Mouse (Mus musculus): Measurements from ENCODE around the gene Kcnh1. TPM values are rescaled to one million over a fixed set of nuclear protein-coding genes. Genes with fewer than 3 reads are reported as not detected.

The Kcnh1 gene
- polyA plus RNA-seq, 1 experiment from 2014 or later, result 0.56 TPM

DNA sequence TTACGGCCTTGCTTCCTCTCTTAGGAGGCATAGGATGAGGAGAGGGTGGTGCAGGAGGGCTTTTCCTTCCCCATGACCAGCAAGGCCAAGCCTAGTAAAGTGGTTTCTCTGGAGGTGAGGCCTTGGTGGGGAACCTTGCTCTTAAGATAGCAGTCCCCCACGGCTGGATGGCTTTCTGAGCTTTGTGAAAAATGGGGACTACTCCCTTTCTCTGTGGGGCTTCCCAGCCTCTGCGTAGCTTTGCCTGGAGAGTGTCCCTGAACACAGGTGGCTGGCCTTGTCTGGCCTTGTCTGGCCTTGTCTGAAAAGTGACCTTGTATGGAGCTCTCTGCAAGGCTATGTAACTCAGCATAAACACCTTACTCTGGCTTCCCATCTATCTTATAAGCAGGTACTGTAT lies 56.3 kb downstream of the Kcnh1 start:
- DNase-seq (ENCODE audit: low spot score, missing footprints), result no peak

DNA sequence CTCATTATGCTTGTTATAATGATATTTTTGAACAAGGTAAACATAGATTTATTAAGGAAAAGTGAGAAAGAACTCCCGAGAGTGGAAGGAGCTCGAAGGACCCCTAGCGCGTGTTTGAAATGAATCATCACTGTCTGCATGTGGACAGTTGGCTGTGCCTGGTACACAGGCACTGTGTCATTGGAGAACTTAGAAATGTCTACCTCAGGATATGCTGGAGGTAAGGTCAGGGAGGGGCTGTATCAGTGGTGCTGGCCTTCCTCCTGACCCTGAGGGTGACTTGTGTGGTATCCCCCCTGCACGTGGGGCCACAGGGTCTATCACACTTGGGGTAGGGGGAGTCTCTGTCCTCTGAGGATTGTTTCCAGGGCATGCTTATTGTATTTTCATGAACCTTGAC lies 68.6 kb downstream of the Kcnh1 start:
- H3K27me3 ChIP-seq (ENCODE audit: control insufficient read depth, insufficient read depth, low read length), result no peaks in the 10 kb centered on the region
- H3K4me1 ChIP-seq (ENCODE audit: control insufficient read depth, insufficient read depth, low read length), result no peaks in the 10 kb centered on the region
- DNase-seq (ENCODE audit: low spot score, missing footprints) (no peak), ATAC-seq (ENCODE audit: low FRiP score) (no peak)
- H3K27ac ChIP-seq (ENCODE audit: low read depth, low read length), result no peak overlapping the region
- H3K4me3 ChIP-seq (ENCODE audit: low read depth, low read length), result no peak overlapping the region
- H3K9ac ChIP-seq (ENCODE audit: low read length), result no peak overlapping the region
- WGBS, result 86% methylated on average over 5 of the region's 5 CpGs
- no peaks in the 10 kb centered on the region for H3K9me3 ChIP-seq (ENCODE audit: control insufficient read depth, low read length)
- no peak overlapping the region for H3K4me2 ChIP-seq
- H3K36me3 ChIP-seq (ENCODE audit: control insufficient read depth, insufficient read depth, low read length), result no peaks in the 10 kb centered on the region

More for the DNA sequence above, 56.3 kb downstream of the Kcnh1 start:
- Histone ChIP-seq H3K4me3 (ENCODE audit: low read depth, low read length) (no peak overlapping the region), H3K4me2 (no peak overlapping the region), H3K36me3 (ENCODE audit: control insufficient read depth, insufficient read depth, low read length) (no peaks in the 10 kb centered on the region), H3K9me3 (ENCODE audit: control insufficient read depth, low read length) (no peaks in the 10 kb centered on the region), H3K9ac (ENCODE audit: low read length) (no peak overlapping the region), H3K27ac (ENCODE audit: low read depth, low read length) (no peak overlapping the region), H3K4me1 (ENCODE audit: control insufficient read depth, insufficient read depth, low read length) (no peaks in the 10 kb centered on the region), H3K27me3 (ENCODE audit: control insufficient read depth, insufficient read depth, low read length) (no peaks in the 10 kb centered on the region)
- WGBS, result 78% methylated on average over 3 of the region's 3 CpGs
- ATAC-seq (ENCODE audit: low FRiP score), result no peak

DNA sequence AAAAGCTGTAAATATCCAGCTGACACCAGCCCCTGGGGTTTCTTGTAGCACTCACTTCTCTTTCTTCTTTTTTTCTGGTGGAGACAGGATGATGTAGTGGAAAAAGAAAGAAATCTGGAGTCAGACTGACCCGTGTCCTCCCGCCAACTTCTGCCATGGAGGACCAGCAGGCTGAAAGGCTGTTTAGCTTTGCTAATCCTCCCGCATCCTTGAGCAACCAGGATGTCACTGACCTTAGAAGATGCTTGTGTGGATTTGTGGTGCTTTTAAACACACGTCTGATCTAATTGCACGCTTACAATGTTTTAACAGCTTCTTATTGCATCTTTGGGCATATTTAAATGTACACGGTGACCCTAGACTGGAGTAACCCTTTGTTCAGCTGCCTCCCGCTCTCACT lies 69.0 kb downstream of the Kcnh1 start:
- Histone ChIP-seq H3K4me2 (no peak overlapping the region), H3K9ac (ENCODE audit: low read length) (no peak overlapping the region), H3K4me3 (ENCODE audit: low read depth, low read length) (no peak overlapping the region), H3K9me3 (ENCODE audit: control insufficient read depth, low read length) (no peaks in the 10 kb centered on the region), H3K36me3 (ENCODE audit: control insufficient read depth, insufficient read depth, low read length) (no peaks in the 10 kb centered on the region), H3K4me1 (ENCODE audit: control insufficient read depth, insufficient read depth, low read length) (no peaks in the 10 kb centered on the region), H3K27me3 (ENCODE audit: control insufficient read depth, insufficient read depth, low read length) (no peaks in the 10 kb centered on the region), H3K27ac (ENCODE audit: low read depth, low read length) (no peak overlapping the region)
- ATAC-seq (ENCODE audit: low FRiP score) (no peak), DNase-seq (ENCODE audit: low spot score, missing footprints) (no peak)
- WGBS, result 64% methylated on average over 7 of the region's 7 CpGs

DNA sequence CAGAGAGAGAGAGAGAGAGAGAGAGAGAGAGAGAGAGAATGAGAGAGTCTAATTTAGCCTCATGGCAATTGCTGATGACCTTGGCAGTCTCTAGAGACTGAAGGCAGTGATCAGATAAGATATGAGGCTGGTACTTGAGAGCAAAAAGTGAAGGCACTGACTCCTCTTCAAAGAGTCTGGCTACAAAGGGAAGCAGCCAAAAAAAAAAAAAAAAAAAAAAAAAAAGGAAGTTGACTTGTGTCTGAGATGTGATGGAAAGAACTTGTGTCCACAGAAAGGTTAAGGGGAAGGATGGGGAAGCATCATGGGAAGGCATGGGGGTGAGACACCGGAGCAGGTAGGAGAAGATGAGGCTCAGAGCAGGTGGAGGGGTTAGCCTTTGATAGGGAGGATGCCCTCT lies 75.1 kb downstream of the Kcnh1 start:
- 93% methylated on average over 1 of the region's 1 CpGs for WGBS
- H3K36me3 ChIP-seq (ENCODE audit: control insufficient read depth, insufficient read depth, low read length), result no peaks in the 10 kb centered on the region
- H3K4me2 ChIP-seq, result no peak overlapping the region
- H3K27ac ChIP-seq (ENCODE audit: low read depth, low read length), result no peak overlapping the region
- ATAC-seq (ENCODE audit: low FRiP score) (no peak), DNase-seq (ENCODE audit: low spot score, missing footprints) (no peak)
- no peak overlapping the region for H3K9ac ChIP-seq (ENCODE audit: low read length)
- H3K4me3 ChIP-seq (ENCODE audit: low read depth, low read length), result no peak overlapping the region
- no peaks in the 10 kb centered on the region for H3K9me3 ChIP-seq (ENCODE audit: control insufficient read depth, low read length)
- no peaks in the 10 kb centered on the region for H3K27me3 ChIP-seq (ENCODE audit: control insufficient read depth, insufficient read depth, low read length)
- H3K4me1 ChIP-seq (ENCODE audit: control insufficient read depth, insufficient read depth, low read length), result no peaks in the 10 kb centered on the region

DNA sequence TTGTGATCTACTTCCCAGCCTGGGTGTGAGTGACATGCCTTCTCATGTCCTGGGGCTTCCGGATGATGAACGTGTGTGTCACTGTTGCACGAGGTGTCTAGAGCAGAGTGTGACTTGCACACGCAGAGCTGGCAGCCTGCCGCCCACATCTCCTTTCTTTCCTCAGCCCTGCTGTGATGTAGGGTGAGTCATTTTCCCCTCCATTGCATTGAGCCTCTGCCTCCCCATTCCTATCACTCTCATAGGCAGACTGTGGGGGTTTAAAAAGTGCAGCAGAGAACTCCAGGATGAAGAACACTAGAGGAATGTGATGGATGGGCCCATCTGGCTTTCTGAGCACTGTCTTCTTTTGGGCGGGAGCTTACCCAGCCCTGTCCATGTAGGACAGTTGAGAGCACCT lies 76.4 kb downstream of the Kcnh1 start:
- no peak overlapping the region for H3K4me2 ChIP-seq
- H3K4me1 ChIP-seq (ENCODE audit: control insufficient read depth, insufficient read depth, low read length), result no peaks in the 10 kb centered on the region
- DNase-seq (ENCODE audit: low spot score, missing footprints) (no peak), ATAC-seq (ENCODE audit: low FRiP score) (no peak)
- H3K36me3 ChIP-seq (ENCODE audit: control insufficient read depth, insufficient read depth, low read length), result no peaks in the 10 kb centered on the region
- H3K9ac ChIP-seq (ENCODE audit: low read length), result no peak overlapping the region
- no peak overlapping the region for H3K27ac ChIP-seq (ENCODE audit: low read depth, low read length)
- no peaks in the 10 kb centered on the region for H3K9me3 ChIP-seq (ENCODE audit: control insufficient read depth, low read length)
- H3K27me3 ChIP-seq (ENCODE audit: control insufficient read depth, insufficient read depth, low read length), result no peaks in the 10 kb centered on the region
- 90% methylated on average over 6 of the region's 6 CpGs for WGBS
- H3K4me3 ChIP-seq (ENCODE audit: low read depth, low read length), result no peak overlapping the region

DNA sequence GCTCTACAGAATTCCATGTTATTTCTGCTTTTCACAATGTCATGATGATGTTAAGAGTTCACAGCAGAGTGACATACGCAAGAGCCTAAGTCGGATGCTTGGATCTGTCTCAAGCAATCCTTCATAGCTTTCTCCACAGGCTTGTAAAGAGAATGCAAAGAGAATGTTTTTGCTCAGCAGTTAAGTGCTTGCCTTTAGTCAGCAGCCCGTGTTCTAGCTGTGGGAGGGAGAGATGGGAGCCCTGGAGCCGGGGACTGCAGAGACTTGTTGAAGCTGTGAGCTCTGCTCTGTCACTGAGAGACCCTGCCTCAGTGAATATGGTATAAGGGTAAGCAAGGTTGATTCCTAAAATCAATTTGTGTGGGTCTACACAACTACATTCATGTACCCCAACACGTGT lies 78.3 kb downstream of the Kcnh1 start:
- H3K27ac ChIP-seq (ENCODE audit: low read depth, low read length), result no peak overlapping the region
- H3K9ac ChIP-seq (ENCODE audit: low read length), result no peak overlapping the region
- no peaks in the 10 kb centered on the region for H3K36me3 ChIP-seq (ENCODE audit: control insufficient read depth, insufficient read depth, low read length)
- H3K4me2 ChIP-seq, result no peak overlapping the region
- H3K27me3 ChIP-seq (ENCODE audit: control insufficient read depth, insufficient read depth, low read length), result no peaks in the 10 kb centered on the region
- no peaks in the 10 kb centered on the region for H3K4me1 ChIP-seq (ENCODE audit: control insufficient read depth, insufficient read depth, low read length)
- WGBS, result 81% methylated on average over 5 of the region's 5 CpGs
- ATAC-seq (ENCODE audit: low FRiP score), result no peak
- H3K9me3 ChIP-seq (ENCODE audit: control insufficient read depth, low read length), result no peaks in the 10 kb centered on the region
- H3K4me3 ChIP-seq (ENCODE audit: low read depth, low read length), result no peak overlapping the region
- DNase-seq (ENCODE audit: low spot score, missing footprints), result no peak

DNA sequence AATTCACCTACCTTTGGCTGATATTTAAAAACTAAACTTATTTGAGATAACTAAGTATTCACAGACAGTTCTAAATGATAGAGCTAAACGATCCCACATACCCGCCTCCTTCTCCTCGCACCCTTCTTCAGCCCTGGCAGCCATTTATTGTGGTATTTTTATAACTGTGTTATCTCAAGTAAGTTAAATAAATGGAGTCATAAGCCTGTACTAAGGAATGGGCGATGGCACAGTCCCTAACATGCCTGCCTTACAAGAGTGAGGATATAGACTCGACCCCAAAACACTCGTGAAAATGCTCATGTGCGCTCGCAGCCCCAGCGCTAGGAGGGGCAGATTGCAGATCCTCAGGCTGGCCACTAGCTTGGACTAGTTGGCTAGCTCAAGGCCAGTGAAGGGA lies 79.3 kb downstream of the Kcnh1 start:
- Histone ChIP-seq H3K4me1 (ENCODE audit: control insufficient read depth, insufficient read depth, low read length) (no peaks in the 10 kb centered on the region), H3K9me3 (ENCODE audit: control insufficient read depth, low read length) (no peaks in the 10 kb centered on the region), H3K4me2 (no peak overlapping the region), H3K27ac (ENCODE audit: low read depth, low read length) (no peak overlapping the region), H3K27me3 (ENCODE audit: control insufficient read depth, insufficient read depth, low read length) (no peaks in the 10 kb centered on the region), H3K4me3 (ENCODE audit: low read depth, low read length) (no peak overlapping the region), H3K9ac (ENCODE audit: low read length) (no peak overlapping the region), H3K36me3 (ENCODE audit: control insufficient read depth, insufficient read depth, low read length) (no peaks in the 10 kb centered on the region)
- DNase-seq (ENCODE audit: low spot score, missing footprints), result no peak
- ATAC-seq (ENCODE audit: low FRiP score), result no peak
- 87% methylated on average over 9 of the region's 9 CpGs for WGBS

DNA sequence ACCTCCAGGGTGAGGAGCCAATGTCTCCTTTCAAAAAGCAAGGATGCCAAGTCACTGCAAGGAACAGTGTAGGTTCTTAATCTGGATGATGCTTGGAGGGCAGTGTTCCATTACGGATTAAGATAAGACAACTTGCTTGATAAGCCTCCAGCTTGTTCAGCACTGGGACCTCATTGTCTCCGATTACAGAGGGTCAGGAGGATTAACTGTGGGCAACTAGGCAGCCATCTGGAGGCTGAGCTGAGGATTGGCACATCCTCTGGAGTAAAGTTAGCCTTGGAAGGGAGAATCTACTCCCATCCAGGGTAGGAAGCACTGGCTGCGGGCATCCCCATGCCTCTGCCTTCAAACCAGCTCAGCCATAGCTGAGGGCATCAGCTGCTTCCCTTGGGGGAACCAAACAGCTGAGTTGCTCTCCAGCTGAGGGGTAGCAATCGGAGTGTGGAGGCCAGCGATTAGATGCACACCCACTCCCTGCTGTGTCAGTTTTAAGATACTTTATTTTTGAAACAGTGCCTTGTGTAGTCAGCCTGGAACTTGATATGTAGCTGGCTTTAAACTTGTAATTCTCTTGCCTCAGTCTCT lies 87.3 kb downstream of the Kcnh1 start:
- 49% methylated on average over 5 of the region's 5 CpGs for WGBS
- Histone ChIP-seq H3K4me3 (ENCODE audit: low read depth, low read length) (no peak overlapping the region), H3K9ac (ENCODE audit: low read length) (no peak overlapping the region), H3K4me2 (no peak overlapping the region), H3K27ac (ENCODE audit: low read depth, low read length) (no peak overlapping the region), H3K36me3 (ENCODE audit: control insufficient read depth, insufficient read depth, low read length) (no peaks in the 10 kb centered on the region), H3K27me3 (ENCODE audit: control insufficient read depth, insufficient read depth, low read length) (no peaks in the 10 kb centered on the region), H3K9me3 (ENCODE audit: control insufficient read depth, low read length) (no peaks in the 10 kb centered on the region), H3K4me1 (ENCODE audit: control insufficient read depth, insufficient read depth, low read length) (0 out of 2 replicates have a peak, but pooled peaks cover 2% of the 10 kb centered on the region)
- DNase-seq (ENCODE audit: low spot score, missing footprints) (peak; percentile 75), ATAC-seq (ENCODE audit: low FRiP score) (no peak)

DNA sequence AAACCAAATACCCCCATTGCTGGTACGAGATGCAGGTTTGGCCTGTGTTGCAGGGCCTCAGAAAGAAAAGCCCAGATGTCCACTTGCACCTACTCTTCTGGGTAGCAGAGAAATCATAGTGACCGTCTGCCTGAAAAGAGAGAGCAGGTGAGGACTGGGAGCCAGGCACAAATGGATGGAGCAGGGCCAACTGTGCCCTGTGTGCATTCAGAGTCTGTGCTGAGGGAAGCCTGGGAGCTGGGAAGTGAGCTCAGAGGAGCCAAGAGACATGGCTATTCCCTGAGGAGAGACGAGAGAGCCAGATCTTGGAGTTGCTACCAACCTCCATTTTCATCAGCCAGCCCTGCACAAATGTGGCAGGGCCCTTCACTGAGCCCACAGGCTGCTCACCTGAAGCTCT lies 93.8 kb downstream of the Kcnh1 start:
- ATAC-seq (ENCODE audit: low FRiP score), result no peak
- DNase-seq (ENCODE audit: low spot score, missing footprints), result no peak
- H3K4me3 ChIP-seq (ENCODE audit: low read depth, low read length), result no peak overlapping the region
- H3K4me2 ChIP-seq, result no peak overlapping the region
- no peaks in the 10 kb centered on the region for H3K36me3 ChIP-seq (ENCODE audit: control insufficient read depth, insufficient read depth, low read length)
- H3K9ac ChIP-seq (ENCODE audit: low read length), result no peak overlapping the region
- WGBS, result 79% methylated on average over 3 of the region's 3 CpGs
- H3K9me3 ChIP-seq (ENCODE audit: control insufficient read depth, low read length), result no peaks in the 10 kb centered on the region
- H3K4me1 ChIP-seq (ENCODE audit: control insufficient read depth, insufficient read depth, low read length), result no peaks in the 10 kb centered on the region; the same call in 1 of the 2 replicates
- H3K27ac ChIP-seq (ENCODE audit: low read depth, low read length), result no peak overlapping the region
- H3K27me3 ChIP-seq (ENCODE audit: control insufficient read depth, insufficient read depth, low read length), result no peaks in the 10 kb centered on the region

Measured in midbrain, embryonic 11.5 days (tissue).